Mouse (Mus musculus) C3H10T1/2 (cell line): ENCODE results near the gene Cdk1. TPM values are rescaled to one million over a fixed set of nuclear protein-coding genes. Genes with fewer than 3 reads are reported as not detected.

ENCODE experiments used
- polyA plus RNA-seq, 2 experiments: library from polyadenylated mRNA; unstranded; fragments of >200 nt; fragmentation: generic; extraction: Trizol; gene quantifications; one replicate each; pipeline ENCODE4 v1.2.1; 2012; ENCODE audit warnings: missing spikeins in 2 of 2

Cdk1 gene
- polyA plus RNA-seq = 100 to 1,000 TPM in 1 of 2 experiments, 10 to 100 TPM in 1; 88.6 to 256 TPM

DNA sequence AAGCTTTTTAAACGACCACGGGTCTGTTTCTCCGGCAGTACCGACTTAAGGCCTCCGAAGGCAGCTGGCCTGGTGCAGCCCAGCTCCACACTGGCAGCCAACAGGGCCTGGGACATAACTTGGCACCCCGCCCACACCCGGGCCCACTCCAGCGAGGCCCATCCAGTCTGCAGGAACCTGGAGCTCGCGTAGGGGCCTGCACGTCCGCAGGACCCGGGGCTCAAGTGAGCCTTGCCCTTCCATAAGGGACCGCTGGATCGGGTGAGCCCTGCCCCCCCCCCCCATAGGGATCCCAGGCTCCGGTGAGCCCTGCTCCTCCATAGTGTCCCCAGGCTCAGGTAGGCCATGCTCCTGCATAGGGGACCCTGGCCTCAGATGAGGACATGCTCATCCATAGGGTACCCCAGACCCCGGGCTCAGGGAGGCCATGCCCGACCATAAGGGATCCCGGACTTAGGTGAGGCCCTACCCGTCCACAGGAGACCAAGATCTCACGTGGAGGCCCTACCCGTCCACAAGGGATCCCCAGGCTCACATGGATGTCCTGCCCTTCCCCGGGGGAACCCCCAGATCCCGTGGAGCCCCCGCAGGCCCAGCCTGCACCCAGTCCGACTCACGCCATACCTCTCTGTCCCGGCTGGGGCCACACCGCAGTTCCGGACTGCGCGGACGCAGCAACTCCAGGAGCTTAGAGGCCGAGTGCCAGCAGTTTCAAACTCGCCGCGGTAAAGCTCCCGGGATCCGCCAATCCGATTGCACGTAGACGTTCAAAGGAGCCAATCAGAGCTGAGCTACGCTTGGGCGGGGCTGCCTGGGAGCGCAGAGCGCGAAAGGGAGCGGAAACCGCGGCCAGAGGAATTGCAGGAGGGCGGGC is at the start of gene Cdk1:
Gene Cdk1, minus strand, starts transcription at position 727 of the 874 bp plus-strand sequence.

GRCm38 (mm10) chr10:69398763-69399590 is 46.2 kb upstream of the Cdk1 start, which contains the start of gene Ank3:
TSS of gene Ank3 (plus strand) at chr10:69398773.

Other genes with a start within 250 kb of the Cdk1 start
- gene Rhobtb1, start 201.5 kb downstream of the Cdk1 start, polyA plus RNA-seq = 1 to 10 TPM; 1.1 to 7.4 TPM
- gene A930033H14Rik, start 139.8 kb downstream of the Cdk1 start, polyA plus RNA-seq = 1 to 10 TPM in 1 of 2 experiments, under 1 TPM in 1; 0.12 to 1.1 TPM
- 10 to 100 TPM; 10.5 to 21.0 TPM for gene Ank3, start 45.8 kb upstream of the Cdk1 start, polyA plus RNA-seq